In the genomic region with DNA sequence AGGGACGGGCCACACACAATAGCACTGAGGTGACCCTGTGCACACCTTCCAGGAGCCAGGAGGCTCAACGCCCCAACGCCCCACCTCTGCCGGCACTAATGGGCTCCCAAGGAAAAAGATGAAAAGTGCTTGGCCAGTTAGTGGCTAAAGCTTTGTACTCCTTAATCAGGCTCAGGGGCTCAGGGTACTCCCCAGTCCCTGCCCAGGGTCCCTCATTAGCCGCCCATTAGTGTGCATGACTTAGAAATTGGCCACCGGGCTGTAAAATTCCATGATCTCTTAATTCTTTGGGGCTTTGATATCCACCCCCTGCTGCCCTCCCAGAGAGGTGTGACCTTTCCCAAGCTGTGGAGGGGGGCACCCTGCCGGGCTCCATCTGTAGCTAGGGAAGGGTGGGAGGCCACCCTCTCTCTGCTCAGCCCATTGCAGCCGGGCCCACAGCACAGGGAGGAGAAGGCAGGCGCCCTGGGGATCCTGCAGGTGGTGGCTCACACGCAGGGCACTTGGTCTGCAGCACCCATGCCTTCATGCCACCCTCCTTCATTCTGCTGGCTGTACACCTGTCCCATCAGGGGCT, we compare ENCODE assay signal across 17 mouse cellular contexts. TPM values are rescaled to one million over a fixed set of nuclear protein-coding genes. Genes with fewer than 3 reads are reported as not detected.
DNase-seq lines count a peak whose midpoint lies in the region; ATAC-seq and TF ChIP-seq lines count a peak whose summit lies in the region.
"Had no signal": no experiment of that assay in that cellular context is flagged by ENCODE, and none has a peak within 500 bp of the region (broad histone marks: within the 10 kb centered on the region; RNA-seq: fewer than 3 reads in every experiment).

No protein-coding gene starts in this region.

- DNase-seq in midbrain, embryonic 10.5 days (ENCODE audit: low spot score) = no peak
- peak; percentile 28 for DNase-seq in cerebellum, adult 9-11 months
- DNase-seq in limb, embryonic 10.5 days (ENCODE audit: low spot score) = no peak
- DNase-seq in hindbrain, embryonic 14.5 days (ENCODE audit: low spot score) = no peak
- no peak for DNase-seq in thymus, adult 2 months
- no peak for DNase-seq in lung, postnatal 4 days
- DNase-seq: heart, postnatal 4 days; kidney, adult 11 months; kidney, postnatal 14 days; lung, adult 18-20 months; thymus, postnatal 36 days had no signal

- H3K4me2 ChIP-seq in midbrain, embryonic 16.5 days (ENCODE audit: low read length) = no peak overlapping the region
- H3K4me2 ChIP-seq in embryonic facial prominence, embryonic 12.5 days (replicated peaks) = no peak overlapping the region
- no peak overlapping the region for H3K4me2 ChIP-seq in hindbrain, embryonic 14.5 days (replicated peaks)
- H3K4me2 ChIP-seq: heart, embryonic 13.5 days; limb, embryonic 15.5 days had no signal

- H3K27me3 ChIP-seq in midbrain, embryonic 10.5 days (ENCODE audit: low read depth, poor library complexity, severe bottlenecking) = peaks cover 14% of the 10 kb centered on the region; the same call in 1 of the 2 replicates
- H3K27me3 ChIP-seq in midbrain, embryonic 16.5 days (ENCODE audit: control insufficient read depth, insufficient read depth, low read depth, low read length) = no peaks in the 10 kb centered on the region
- H3K27me3 ChIP-seq in embryonic facial prominence, embryonic 12.5 days = no peaks in the 10 kb centered on the region
- H3K27me3 ChIP-seq in limb, embryonic 10.5 days (ENCODE audit: low read depth, poor library complexity, severe bottlenecking) = peaks cover 8% of the 10 kb centered on the region; the same call in 1 of the 2 replicates
- no peaks in the 10 kb centered on the region for H3K27me3 ChIP-seq in hindbrain, embryonic 14.5 days (ENCODE audit: control insufficient read depth, insufficient read depth, low read length)
- H3K27me3 ChIP-seq in thymus, adult 2 months (ENCODE audit: control insufficient read depth, insufficient read depth, low read length) = no peaks in the 10 kb centered on the region
- H3K27me3 ChIP-seq: limb, embryonic 15.5 days had no signal

- no peaks in the 10 kb centered on the region for H3K9me3 ChIP-seq in midbrain, embryonic 10.5 days (replicated peaks)
- H3K9me3 ChIP-seq in midbrain, embryonic 16.5 days (replicated peaks; ENCODE audit: control insufficient read depth, low read length, poor library complexity, severe bottlenecking) = no peaks in the 10 kb centered on the region
- H3K9me3 ChIP-seq in embryonic facial prominence, embryonic 12.5 days = no peaks in the 10 kb centered on the region
- no peaks in the 10 kb centered on the region for H3K9me3 ChIP-seq in limb, embryonic 10.5 days (replicated peaks)
- no peaks in the 10 kb centered on the region for H3K9me3 ChIP-seq in hindbrain, embryonic 14.5 days (ENCODE audit: control insufficient read depth, low read length)
- H3K9me3 ChIP-seq: heart, embryonic 13.5 days; limb, embryonic 15.5 days had no signal

- H3K36me3 ChIP-seq in midbrain, embryonic 10.5 days = peaks cover 27% of the 10 kb centered on the region
- peaks cover 6% of the 10 kb centered on the region for H3K36me3 ChIP-seq in midbrain, embryonic 16.5 days (ENCODE audit: control insufficient read depth, insufficient read depth, low read length)
- H3K36me3 ChIP-seq in embryonic facial prominence, embryonic 12.5 days = peaks cover 27% of the 10 kb centered on the region
- peaks cover 30% of the 10 kb centered on the region for H3K36me3 ChIP-seq in limb, embryonic 10.5 days
- peaks cover 12% of the 10 kb centered on the region for H3K36me3 ChIP-seq in hindbrain, embryonic 14.5 days (replicated peaks; ENCODE audit: control insufficient read depth, insufficient read depth)
- peaks cover 5% of the 10 kb centered on the region for H3K36me3 ChIP-seq in thymus, adult 2 months (ENCODE audit: control insufficient read depth, insufficient read depth, low read length)

- 36% methylated on average over 10 of the region's 10 CpGs for WGBS in midbrain, embryonic 10.5 days
- WGBS in midbrain, embryonic 16.5 days = 22% methylated on average over 9 of the region's 10 CpGs
- 47% methylated on average over 10 of the region's 10 CpGs for WGBS in embryonic facial prominence, embryonic 12.5 days
- 21% methylated on average over 10 of the region's 10 CpGs for WGBS in limb, embryonic 10.5 days
- WGBS in hindbrain, embryonic 14.5 days = 51% methylated on average over 9 of the region's 10 CpGs
- WGBS in thymus, adult 2 months = 87% methylated on average over 10 of the region's 10 CpGs

- no peak for ATAC-seq in midbrain, embryonic 16.5 days
- 0 out of 2 replicates have a peak, but pooled peaks have one; percentile 38 for ATAC-seq in embryonic facial prominence, embryonic 12.5 days (ENCODE audit: insufficient number of reproducible peaks, insufficient read depth, low FRiP score, low TSS enrichment)
- ATAC-seq in hindbrain, embryonic 14.5 days (ENCODE audit: low FRiP score) = no peak
- ATAC-seq: hindbrain, postnatal 0 days had no signal

- H3K4me3 ChIP-seq in midbrain, embryonic 10.5 days = no peak overlapping the region
- no peak overlapping the region for H3K4me3 ChIP-seq in midbrain, embryonic 16.5 days (ENCODE audit: low read depth, low read length)
- H3K4me3 ChIP-seq in embryonic facial prominence, embryonic 12.5 days = no peak overlapping the region
- no peak overlapping the region for H3K4me3 ChIP-seq in limb, embryonic 10.5 days
- no peak overlapping the region for H3K4me3 ChIP-seq in hindbrain, embryonic 14.5 days (replicated peaks; ENCODE audit: low read length)
- no peak overlapping the region for H3K4me3 ChIP-seq in thymus, adult 2 months (ENCODE audit: control insufficient read depth, insufficient read depth, low read length)
- H3K4me3 ChIP-seq: heart, embryonic 13.5 days; limb, embryonic 15.5 days had no signal

- TF ChIP-seq POLR2A in thymus, adult 2 months (IDR thresholded peaks at IDR 0.05; ENCODE audit: control insufficient read depth, extremely low read depth, insufficient read depth, low read length, poor library complexity) = no peak

- no peak for TF ChIP-seq CTCF in thymus, adult 2 months (IDR thresholded peaks at IDR 0.05; ENCODE audit: borderline replicate concordance, control insufficient read depth, extremely low read depth, insufficient read depth, low read length, poor library complexity)

- peak overlapping the region; percentile 65 for H3K27ac ChIP-seq in midbrain, embryonic 10.5 days (replicated peaks)
- no peak overlapping the region for H3K27ac ChIP-seq in midbrain, embryonic 16.5 days (ENCODE audit: low read length)
- no peak overlapping the region for H3K27ac ChIP-seq in embryonic facial prominence, embryonic 12.5 days
- H3K27ac ChIP-seq in limb, embryonic 10.5 days = peak overlapping the region; percentile 74; the same call in 1 of the 2 replicates
- H3K27ac ChIP-seq in hindbrain, embryonic 14.5 days = no peak overlapping the region
- no peak overlapping the region for H3K27ac ChIP-seq in thymus, adult 2 months (ENCODE audit: control insufficient read depth, insufficient read depth, low read length)
- H3K27ac ChIP-seq: heart, embryonic 13.5 days; hindbrain, postnatal 0 days; limb, embryonic 15.5 days had no signal

- H3K9ac ChIP-seq in midbrain, embryonic 16.5 days (ENCODE audit: low read depth, low read length) = no peak overlapping the region
- no peak overlapping the region for H3K9ac ChIP-seq in embryonic facial prominence, embryonic 12.5 days
- H3K9ac ChIP-seq in hindbrain, embryonic 14.5 days = no peak overlapping the region
- H3K9ac ChIP-seq: limb, embryonic 15.5 days had no signal

- peaks cover 65% of the 10 kb centered on the region for H3K4me1 ChIP-seq in midbrain, embryonic 10.5 days
- peaks cover 11% of the 10 kb centered on the region for H3K4me1 ChIP-seq in midbrain, embryonic 16.5 days (ENCODE audit: control insufficient read depth, insufficient read depth, low read length)
- peaks cover 15% of the 10 kb centered on the region for H3K4me1 ChIP-seq in embryonic facial prominence, embryonic 12.5 days
- peaks cover 62% of the 10 kb centered on the region for H3K4me1 ChIP-seq in limb, embryonic 10.5 days
- no peaks in the 10 kb centered on the region; the same call in 1 of the 2 replicates for H3K4me1 ChIP-seq in hindbrain, embryonic 14.5 days (replicated peaks; ENCODE audit: control insufficient read depth, insufficient read depth, low read length)
- no peaks in the 10 kb centered on the region for H3K4me1 ChIP-seq in thymus, adult 2 months (replicated peaks; ENCODE audit: control insufficient read depth, insufficient read depth, low read length)

RNA-seq across cellular contexts. Expression of a gene that starts 1.8 kb away (rescaled TPM):
- 0.15 and 1.1 TPM in 2 replicates for polyA plus RNA-seq in midbrain, embryonic 10.5 days (2016; fragmentation: Nextera tagmentation; extraction: Ambion mirVana)
- polyA plus RNA-seq in midbrain, embryonic 16.5 days (2015; fragmentation: Nextera tagmentation; extraction: Ambion mirVana) = 0.12 TPM in 1 of 2 replicates, not detected in the other
- polyA plus RNA-seq in embryonic facial prominence, embryonic 12.5 days (2016; fragmentation: Nextera tagmentation; extraction: Ambion mirVana) = 1.7 and 3.3 TPM in 2 replicates
- polyA plus RNA-seq in limb, embryonic 10.5 days (2016; fragmentation: Nextera tagmentation; extraction: Ambion mirVana) = 0.05 and 0.11 TPM in 2 replicates
- not detected in 2 replicates for polyA plus RNA-seq in hindbrain, embryonic 14.5 days (2014; fragmentation: Nextera tagmentation; extraction: Ambion mirVana)
- 0.27 and 0.51 TPM in 2 replicates for polyA plus RNA-seq in thymus, adult 2 months (2012; rRNA removed)
- polyA plus RNA-seq: heart, embryonic 13.5 days; limb, embryonic 15.5 days; neural tube, embryonic 14.5 days had no signal

RNA-seq across cellular contexts. Expression of a gene that starts 55.3 kb away (rescaled TPM):
- 111 and 112 TPM in 2 replicates for polyA plus RNA-seq in midbrain, embryonic 10.5 days (2016; fragmentation: Nextera tagmentation; extraction: Ambion mirVana)
- polyA plus RNA-seq in midbrain, embryonic 16.5 days (2015; fragmentation: Nextera tagmentation; extraction: Ambion mirVana) = 51.4 and 61.3 TPM in 2 replicates
- 147 TPM in 2 replicates for polyA plus RNA-seq in embryonic facial prominence, embryonic 12.5 days (2016; fragmentation: Nextera tagmentation; extraction: Ambion mirVana)
- polyA plus RNA-seq in limb, embryonic 10.5 days (2016; fragmentation: Nextera tagmentation; extraction: Ambion mirVana) = 120 and 129 TPM in 2 replicates
- polyA plus RNA-seq in hindbrain, embryonic 14.5 days (2014; fragmentation: Nextera tagmentation; extraction: Ambion mirVana) = 50.9 and 51.1 TPM in 2 replicates
- polyA plus RNA-seq in thymus, adult 2 months (2012; rRNA removed) = 166 and 177 TPM in 2 replicates

RNA-seq across cellular contexts. Expression of a gene that starts 56.8 kb away (rescaled TPM):
- 16.3 and 17.0 TPM in 2 replicates for polyA plus RNA-seq in midbrain, embryonic 10.5 days (2016; fragmentation: Nextera tagmentation; extraction: Ambion mirVana)
- polyA plus RNA-seq in midbrain, embryonic 16.5 days (2015; fragmentation: Nextera tagmentation; extraction: Ambion mirVana) = 65.7 and 85.9 TPM in 2 replicates
- polyA plus RNA-seq in embryonic facial prominence, embryonic 12.5 days (2016; fragmentation: Nextera tagmentation; extraction: Ambion mirVana) = 10.7 and 12.5 TPM in 2 replicates
- 4.2 and 5.6 TPM in 2 replicates for polyA plus RNA-seq in limb, embryonic 10.5 days (2016; fragmentation: Nextera tagmentation; extraction: Ambion mirVana)
- polyA plus RNA-seq in hindbrain, embryonic 14.5 days (2014; fragmentation: Nextera tagmentation; extraction: Ambion mirVana) = 44.4 and 50.1 TPM in 2 replicates
- polyA plus RNA-seq in thymus, adult 2 months (2012; rRNA removed) = 0.06 and 0.12 TPM in 2 replicates

Comparison
In these comparisons a context has a peak if more than half of its experiments do, and no peak if none do; other contexts are left out.
1. H3K27ac ChIP-seq: peak in midbrain, embryonic 10.5 days (single experiment) and limb, embryonic 10.5 days (single experiment); none in midbrain, embryonic 16.5 days (single experiment), embryonic facial prominence, embryonic 12.5 days (single experiment), hindbrain, embryonic 14.5 days (single experiment) and thymus, adult 2 months (single experiment).